Mouse (Mus musculus) thymus, adult 2 months (tissue): ENCODE data around the gene Notch3.

Experiments
- CTCF ChIP-seq: fragments of 200-500 bp; IDR thresholded peaks from 2 replicates; pipeline ENCODE4 v1.5.1; 2012; ENCODE audit warnings: mild to moderate bottlenecking, control low read depth, low read length, moderate library complexity, borderline replicate concordance; ENCODE audit not compliant: control insufficient read depth, poor library complexity, insufficient read depth; ENCODE audit errors: extremely low read depth
- POLR2A ChIP-seq: fragments of 200-500 bp; IDR thresholded peaks from 2 replicates; pipeline ENCODE4 v1.6.1; 2012; ENCODE audit warnings: mild to moderate bottlenecking, low read length, control low read depth, moderate library complexity; ENCODE audit not compliant: control insufficient read depth, poor library complexity, insufficient read depth; ENCODE audit errors: extremely low read depth

DNA sequence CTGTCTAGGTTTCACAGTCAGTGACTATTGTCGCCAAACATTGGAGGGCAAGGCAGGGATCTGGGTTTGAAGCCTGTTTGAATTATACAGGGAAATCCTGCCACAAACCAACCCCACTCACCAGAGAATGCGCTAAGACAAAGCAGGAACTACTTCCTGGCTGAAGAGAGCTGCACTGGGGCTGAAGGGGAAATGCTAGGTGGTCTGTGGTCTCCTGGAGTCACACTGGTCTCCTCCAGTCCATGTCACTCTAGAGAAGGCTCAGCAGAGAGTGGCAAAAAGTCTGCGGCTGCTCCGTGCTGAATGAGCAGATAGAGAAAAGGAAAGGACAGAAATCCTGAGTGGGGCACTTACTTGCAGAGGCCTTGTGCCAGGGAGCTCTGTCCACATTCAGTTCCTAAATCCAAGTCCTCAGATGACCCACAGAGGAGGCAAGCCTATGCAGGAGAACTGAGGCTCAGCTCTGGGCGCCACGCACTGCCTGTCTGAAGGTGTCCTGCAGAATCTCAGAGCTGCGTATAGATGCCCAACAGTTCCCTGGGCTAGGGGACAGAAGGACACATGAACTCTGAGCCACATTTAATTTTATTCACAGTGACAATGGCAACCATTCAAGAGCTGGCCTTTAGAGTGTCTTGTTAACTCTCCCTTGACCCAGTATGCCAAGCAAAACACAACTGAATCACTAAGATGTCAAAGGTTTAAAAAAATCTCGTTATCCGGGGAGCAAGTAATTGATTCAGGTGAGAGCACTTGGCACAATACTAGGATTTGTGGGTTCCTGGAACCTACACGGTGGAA is 55.5 kb downstream of the Notch3 start:
- no peak for TF ChIP-seq CTCF
- no peak for TF ChIP-seq POLR2A
